Mouse (Mus musculus) testis, adult 2 months (tissue): Measurements from ENCODE around the gene Ankzf1.

Experiments
- CTCF ChIP-seq: fragments of 200-500 bp; IDR thresholded peaks from 2 replicates; pipeline ENCODE4 v1.5.1; 2012; ENCODE audit warnings: low read depth, mild to moderate bottlenecking, inconsistent platforms, low read length, moderate library complexity; ENCODE audit not compliant: control insufficient read depth, insufficient read depth, insufficient replicate concordance
- POLR2A ChIP-seq: fragments of 200-500 bp; IDR thresholded peaks from 2 replicates; pipeline ENCODE4 v1.6.1; 2012; ENCODE audit warnings: low read depth, mild to moderate bottlenecking, inconsistent platforms, low read length, moderate library complexity; ENCODE audit not compliant: control insufficient read depth

DNA sequence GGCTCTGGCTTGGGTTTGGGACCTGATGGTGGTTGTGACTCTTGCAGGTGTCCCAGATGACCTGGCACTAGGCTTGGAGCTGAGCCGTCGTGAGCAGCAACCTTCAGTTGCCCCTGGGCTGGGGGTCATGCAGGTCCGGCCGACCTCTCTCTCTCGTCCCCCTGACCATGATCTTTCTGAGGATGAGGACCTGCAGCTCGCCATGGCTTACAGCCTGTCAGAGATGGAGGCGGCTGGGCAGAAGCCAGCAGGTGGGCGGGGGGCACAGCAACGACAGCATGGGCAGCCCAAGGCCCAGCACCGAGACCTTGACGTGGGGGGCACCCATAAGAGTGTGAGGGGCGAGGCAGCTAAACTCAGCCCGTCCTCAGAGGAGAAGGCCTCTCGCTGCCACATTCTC is 51.5 kb downstream of the Ankzf1 start:
- TF ChIP-seq POLR2A (no peak), CTCF (no peak)
